Mouse (Mus musculus) embryonic facial prominence, embryonic 15.5 days (tissue): Measurements from ENCODE around the gene Rrm2. TPM values are rescaled to one million over a fixed set of nuclear protein-coding genes. Genes with fewer than 3 reads are reported as not detected.
"Not testable (repeated sequence)": the region's sequence is repeated elsewhere in the genome, so short reads cannot be mapped to it uniquely, and the experiment has no call there.

Experiments
- ATAC-seq: fragments of 200-750 bp; cut with Nextera tagmentation; 2 replicates; pipeline ENCODE4 v1.8.0; 2017; ENCODE audit warnings: low read depth, moderate TSS enrichment; ENCODE audit not compliant: insufficient number of reproducible peaks, low FRiP score, low TSS enrichment
- H3K27ac ChIP-seq: fragments of 300-500 bp; sonication (generic); replicated peaks from 2 replicates; pipeline ENCODE4 v1.5.1; 2015; ENCODE audit warnings: mild to moderate bottlenecking, inconsistent platforms
- H3K27me3 ChIP-seq: fragments of 300-500 bp; sonication (generic); 2 replicates; pipeline ENCODE4 v1.6.1; 2015; ENCODE audit warnings: inconsistent platforms
- H3K36me3 ChIP-seq: fragments of 300-500 bp; sonication (generic); 2 replicates; pipeline ENCODE4 v1.6.1; 2015; ENCODE audit warnings: mild to moderate bottlenecking, inconsistent platforms
- H3K4me1 ChIP-seq: fragments of 300-500 bp; sonication (generic); 2 replicates; pipeline ENCODE4 v1.6.1; 2015; ENCODE audit warnings: inconsistent platforms
- H3K4me2 ChIP-seq: fragments of 300-500 bp; sonication (generic); replicated peaks from 2 replicates; pipeline ENCODE4 v1.6.1; 2015; ENCODE audit warnings: mild to moderate bottlenecking, inconsistent platforms
- H3K4me3 ChIP-seq: fragments of 300-500 bp; sonication (generic); replicated peaks from 2 replicates; pipeline ENCODE4 v1.5.1; 2015; ENCODE audit warnings: mild to moderate bottlenecking, inconsistent platforms
- H3K9ac ChIP-seq: fragments of 300-500 bp; sonication (generic); 2 replicates; pipeline ENCODE4 v1.6.1; 2015; ENCODE audit warnings: inconsistent platforms
- H3K9me3 ChIP-seq: fragments of 300-500 bp; sonication (generic); replicated peaks from 2 replicates; pipeline ENCODE4 v1.6.1; 2016; ENCODE audit warnings: inconsistent platforms
- WGBS: fragments of 180-500 bp; shearing (Covaris S2); methylation state at CpG from one replicate; pipeline ENCODE4 v1.1.7; 2015; 5-methylcytosine and 5-hydroxymethylcytosine counted together
- polyA plus RNA-seq: library from polyadenylated mRNA; unstranded; fragments of >200 nt; fragmentation: Nextera tagmentation; extraction: Ambion mirVana; gene quantifications from 2 replicates; pipeline ENCODE4 v1.2.1, GENCODE M21; 2015

Gene Rrm2
- polyA plus RNA-seq, 1 experiment from 2014 or later: 158 TPM

DNA sequence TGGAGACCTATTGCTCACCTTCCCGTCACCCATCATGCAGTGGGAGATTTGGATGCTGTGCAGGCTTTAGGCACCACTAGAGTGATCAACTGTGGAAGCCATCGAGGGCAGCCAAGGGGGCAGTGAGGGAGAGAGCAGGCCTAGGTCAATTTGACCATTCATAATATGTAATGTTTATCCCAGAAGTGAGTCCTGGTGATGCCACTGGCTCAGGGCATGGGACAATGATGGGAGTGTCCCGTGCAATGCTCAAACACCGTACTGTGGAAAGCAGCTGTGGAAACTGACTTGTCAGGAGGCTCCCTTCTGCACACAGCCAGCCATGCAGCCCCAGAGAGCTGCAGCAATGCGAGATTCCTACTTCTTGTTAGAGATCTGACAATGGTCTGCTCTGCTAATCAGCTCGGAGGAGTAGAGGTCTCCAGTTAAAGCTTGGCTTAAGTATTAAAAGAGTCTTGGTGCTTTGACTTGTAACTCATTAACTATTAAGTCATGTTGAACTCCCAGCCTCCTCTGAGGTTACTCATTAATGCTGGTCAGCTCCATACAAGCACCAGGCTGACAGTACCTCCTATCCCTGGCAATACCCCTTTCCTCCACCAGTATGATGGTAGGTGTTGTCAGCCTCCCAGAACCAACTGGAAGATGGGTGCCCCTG lies 21.9 kb upstream of the Rrm2 start:
- no peak overlapping the region for H3K4me2 ChIP-seq
- H3K27me3 ChIP-seq: peaks cover 13% of the 10 kb centered on the region
- H3K4me1 ChIP-seq: peaks cover 18% of the 10 kb centered on the region
- no peaks in the 10 kb centered on the region for H3K9me3 ChIP-seq
- no peak overlapping the region for H3K27ac ChIP-seq
- no peaks in the 10 kb centered on the region for H3K36me3 ChIP-seq
- no peak overlapping the region for H3K9ac ChIP-seq
- H3K4me3 ChIP-seq: no peak overlapping the region
- WGBS: 76% methylated on average over 6 of the region's 6 CpGs
- ATAC-seq: no peak

DNA sequence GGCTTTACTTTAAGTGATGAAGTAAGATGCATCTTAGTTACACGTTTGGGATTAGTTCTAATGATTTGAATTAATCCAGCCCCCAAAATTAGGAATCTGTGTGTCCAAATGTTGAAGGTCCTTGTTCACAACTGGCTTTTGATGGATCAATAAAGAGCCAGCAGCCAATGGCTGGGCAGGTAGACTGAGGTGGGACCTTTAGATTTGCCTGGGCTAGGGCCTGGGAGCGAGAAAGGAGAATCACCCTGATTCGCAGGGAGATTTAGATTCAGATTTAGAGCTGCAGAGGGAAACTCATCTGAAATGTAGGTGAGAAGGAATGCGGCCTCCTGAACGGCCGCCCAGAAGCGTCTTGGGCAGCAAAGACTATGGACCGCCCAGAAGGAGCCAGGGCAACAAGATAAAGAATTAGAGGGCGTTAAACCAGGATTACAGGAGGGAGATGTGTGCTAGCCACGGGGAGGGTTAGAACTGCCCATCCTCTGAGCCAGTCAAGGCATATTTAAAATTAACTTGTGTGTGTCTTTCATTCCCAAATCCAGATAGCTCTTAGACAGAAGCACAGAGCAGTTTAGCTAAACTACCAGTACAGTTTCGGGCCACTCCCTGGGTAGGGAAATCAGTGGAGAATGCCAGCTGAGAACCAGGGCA lies 21.2 kb upstream of the Rrm2 start:
- ATAC-seq: no peak
- H3K27ac ChIP-seq: no peak overlapping the region
- WGBS: 75% methylated on average over 11 of the region's 11 CpGs

DNA sequence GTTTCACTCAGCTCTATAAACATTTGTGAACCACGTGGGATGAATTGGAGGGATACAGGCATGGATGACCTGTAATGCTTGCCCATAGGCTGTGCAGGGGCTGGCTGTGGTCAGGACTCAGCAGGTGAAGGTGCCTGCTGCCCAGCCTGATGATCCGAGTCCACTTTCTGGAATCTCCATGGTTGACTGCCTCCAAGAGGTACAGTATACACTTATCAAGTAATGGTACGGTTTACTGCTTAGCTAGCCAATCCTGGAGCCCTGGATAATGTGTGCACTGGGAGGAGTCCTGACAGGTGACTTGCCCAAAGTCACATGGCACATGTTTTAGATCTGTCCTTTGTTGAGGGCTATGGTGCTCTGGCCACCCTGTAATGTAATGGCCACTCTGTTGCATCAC lies 17.7 kb upstream of the Rrm2 start:
- Histone ChIP-seq H3K9me3 (no peaks in the 10 kb centered on the region), H3K27me3 (no peaks in the 10 kb centered on the region), H3K27ac (no peak overlapping the region), H3K4me1 (no peaks in the 10 kb centered on the region), H3K36me3 (no peaks in the 10 kb centered on the region), H3K4me2 (no peak overlapping the region), H3K4me3 (no peak overlapping the region), H3K9ac (no peak overlapping the region)
- no peak for ATAC-seq
- WGBS: 85% methylated on average over 3 of the region's 3 CpGs

More for the DNA sequence above, 21.2 kb upstream of the Rrm2 start:
- Histone ChIP-seq H3K4me3 (no peak overlapping the region), H3K36me3 (no peaks in the 10 kb centered on the region), H3K4me2 (no peak overlapping the region), H3K4me1 (peaks cover 12% of the 10 kb centered on the region), H3K9me3 (no peaks in the 10 kb centered on the region), H3K9ac (no peak overlapping the region), H3K27me3 (peaks cover 6% of the 10 kb centered on the region)

- Histone ChIP-seq H3K4me1 (no peaks in the 10 kb centered on the region), H3K27me3 (no peaks in the 10 kb centered on the region), H3K4me3 (no peak overlapping the region), H3K36me3 (no peaks in the 10 kb centered on the region), H3K4me2 (0 out of 2 replicates have a peak overlapping the region, but pooled peaks have one; percentile 22), H3K9me3 (no peaks in the 10 kb centered on the region), H3K27ac (no peak overlapping the region), H3K9ac (no peak overlapping the region)
- peak; percentile 34; the same call in 1 of the 2 replicates for ATAC-seq
- 33% methylated on average over 16 of the region's 16 CpGs for WGBS
These were observed 11.2 kb upstream of the Rrm2 start for GRCm38 (mm10) chr12:24696500-24697483.

GRCm38 (mm10) chr12:24697484-24698204 lies 10.4 kb upstream of the Rrm2 start:
- no peaks in the 10 kb centered on the region for H3K9me3 ChIP-seq
- H3K4me2 ChIP-seq: 0 out of 2 replicates have a peak overlapping the region, but pooled peaks have one; percentile 22

GRCm38 (mm10) chr12:24698514-24698913 lies 9.5 kb upstream of the Rrm2 start:
- no peaks in the 10 kb centered on the region for H3K4me1 ChIP-seq
- no peak overlapping the region for H3K4me3 ChIP-seq
- no peaks in the 10 kb centered on the region for H3K27me3 ChIP-seq
- H3K9ac ChIP-seq: no peak overlapping the region
- H3K27ac ChIP-seq: no peak overlapping the region
- H3K9me3 ChIP-seq: no peaks in the 10 kb centered on the region
- no peak for ATAC-seq
- H3K36me3 ChIP-seq: no peaks in the 10 kb centered on the region
- H3K4me2 ChIP-seq: no peak overlapping the region
- WGBS: 59% methylated on average over 3 of the region's 3 CpGs

More at GRCm38 (mm10) chr12:24697484-24698204, 10.4 kb upstream of the Rrm2 start:
- Histone ChIP-seq H3K36me3 (no peaks in the 10 kb centered on the region), H3K9ac (no peak overlapping the region), H3K4me3 (no peak overlapping the region), H3K4me1 (no peaks in the 10 kb centered on the region), H3K27ac (no peak overlapping the region), H3K27me3 (no peaks in the 10 kb centered on the region)
- ATAC-seq: no peak
- 59% methylated on average over 8 of the region's 8 CpGs for WGBS

DNA sequence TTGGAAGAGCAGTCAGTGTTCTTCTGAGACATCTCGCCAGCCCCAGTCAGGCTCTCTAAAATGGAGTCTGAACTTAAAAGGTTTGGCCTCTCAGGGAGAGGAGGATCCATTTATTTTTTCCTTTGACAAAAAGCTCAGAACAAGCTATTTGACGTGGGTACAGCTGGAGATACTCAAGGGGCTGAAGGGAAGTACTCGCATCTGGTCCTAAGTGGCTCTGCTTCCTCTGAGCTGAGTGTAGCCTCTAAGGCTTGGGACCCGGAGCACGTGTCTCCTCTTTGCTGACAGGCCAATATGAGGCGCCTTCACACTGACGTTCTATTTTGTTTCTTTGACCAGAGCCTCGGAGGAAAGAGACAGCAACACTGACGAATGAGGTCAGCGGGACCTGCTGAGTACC lies 8.5 kb upstream of the Rrm2 start:
- no peak for ATAC-seq
- no peak overlapping the region for H3K4me2 ChIP-seq
- H3K27me3 ChIP-seq: no peaks in the 10 kb centered on the region
- no peaks in the 10 kb centered on the region for H3K36me3 ChIP-seq
- H3K9me3 ChIP-seq: no peaks in the 10 kb centered on the region
- H3K4me1 ChIP-seq: no peaks in the 10 kb centered on the region
- H3K9ac ChIP-seq: no peak overlapping the region
- H3K4me3 ChIP-seq: no peak overlapping the region
- WGBS: 63% methylated on average over 10 of the region's 10 CpGs
- no peak overlapping the region for H3K27ac ChIP-seq

GRCm38 (mm10) chr12:24701621-24702020 lies 6.4 kb upstream of the Rrm2 start:
- not testable (repeated sequence) for H3K4me3 ChIP-seq, H3K4me1 ChIP-seq, H3K9me3 ChIP-seq, ATAC-seq, H3K27me3 ChIP-seq, H3K36me3 ChIP-seq, H3K27ac ChIP-seq, H3K9ac ChIP-seq, H3K4me2 ChIP-seq
- 89% methylated on average over 9 of the region's 9 CpGs for WGBS

DNA sequence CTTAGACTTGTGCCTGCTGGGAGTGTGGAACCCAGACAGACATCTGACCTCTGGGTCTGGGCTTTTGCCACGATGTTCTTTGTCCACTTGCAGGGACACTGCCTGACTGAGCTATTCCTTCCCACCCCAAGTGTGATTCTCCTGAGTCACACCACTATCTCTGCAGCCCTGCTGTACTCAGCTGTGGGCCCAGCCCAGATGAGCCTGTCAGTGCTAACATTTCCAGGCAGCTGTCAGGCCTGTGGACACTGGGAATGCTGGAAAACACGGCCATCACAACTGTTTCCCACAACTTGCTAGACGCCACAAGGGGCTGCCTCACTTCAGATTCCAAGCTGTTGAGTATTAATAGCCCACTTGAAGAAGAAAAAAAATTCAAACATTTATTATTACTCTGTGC lies 5.0 kb upstream of the Rrm2 start:
- WGBS: 74% methylated on average over 3 of the region's 3 CpGs
- H3K9ac ChIP-seq: no peak overlapping the region; the same call in 1 of the 2 replicates
- peaks cover 17% of the 10 kb centered on the region for H3K4me1 ChIP-seq
- H3K9me3 ChIP-seq: no peaks in the 10 kb centered on the region
- no peak overlapping the region for H3K4me2 ChIP-seq
- H3K36me3 ChIP-seq: no peaks in the 10 kb centered on the region
- H3K27me3 ChIP-seq: no peaks in the 10 kb centered on the region
- no peak overlapping the region for H3K4me3 ChIP-seq
- ATAC-seq: no peak
- no peak overlapping the region for H3K27ac ChIP-seq

DNA sequence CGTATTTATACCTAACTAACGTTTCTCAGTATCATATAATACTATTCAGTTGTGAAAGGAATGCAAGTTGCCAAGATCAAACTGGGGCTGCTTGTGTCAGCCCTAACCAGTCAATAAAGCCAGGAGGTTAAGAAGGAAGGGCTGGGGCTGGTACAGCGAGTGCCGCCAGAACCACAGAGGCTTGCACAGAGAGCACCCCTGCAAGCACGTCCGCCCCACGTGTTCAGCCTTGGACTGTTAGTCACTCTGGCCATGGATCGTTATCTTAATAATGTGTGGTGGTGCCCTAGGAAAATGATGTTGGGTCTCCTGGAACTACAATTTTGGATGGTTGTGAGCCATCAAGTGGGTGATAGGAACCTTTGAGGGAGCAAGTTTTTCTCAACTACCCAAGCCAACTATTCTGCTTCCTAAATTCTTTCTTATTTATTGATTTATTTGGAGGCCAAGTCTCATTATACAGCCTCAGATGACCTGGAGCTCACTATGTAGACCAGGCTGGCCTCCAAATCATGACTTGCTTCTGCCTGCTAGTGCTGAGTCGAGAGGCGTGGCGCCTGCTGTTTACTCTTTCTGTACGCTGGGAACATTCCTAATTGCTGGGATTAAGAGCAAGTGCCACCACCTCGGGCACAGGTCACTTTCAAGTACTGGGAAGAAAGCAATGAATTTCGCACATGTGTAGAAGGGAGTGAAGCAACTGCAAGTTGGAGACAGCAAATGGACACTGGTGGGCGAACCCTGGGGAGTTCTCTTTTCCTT lies 2.4 kb upstream of the Rrm2 start:
- Histone ChIP-seq H3K4me2 (no peak overlapping the region), H3K27me3 (no peaks in the 10 kb centered on the region), H3K9ac (no peak overlapping the region), H3K27ac (no peak overlapping the region), H3K36me3 (no peaks in the 10 kb centered on the region), H3K9me3 (no peaks in the 10 kb centered on the region), H3K4me3 (no peak overlapping the region), H3K4me1 (peaks cover 35% of the 10 kb centered on the region)
- no peak for ATAC-seq
- WGBS: 81% methylated on average over 15 of the region's 15 CpGs
